Mouse (Mus musculus) myocyte (in vitro differentiated cells): ENCODE data around the gene Mapk13.

Experiments used
- E2F4 ChIP-seq: IDR thresholded peaks from one replicate; pipeline ENCODE4 v1.6.1; 2011; ENCODE audit warnings: mild to moderate bottlenecking, control low read depth, moderate library complexity; ENCODE audit not compliant: insufficient read depth
- MYOG ChIP-seq, 3 experiments: IDR thresholded peaks; one replicate each; pipeline ENCODE4 v1.6.1; 2011; ENCODE audit warnings: control low read depth in 2 of 3, low read depth in 2 of 3, mild to moderate bottlenecking in 2 of 3; ENCODE audit not compliant: insufficient read length in 2 of 3, control insufficient read depth in 1 of 3, insufficient read depth in 1 of 3
- POLR2A ChIP-seq: IDR thresholded peaks from one replicate; pipeline ENCODE4 v1.6.1; 2011; ENCODE audit warnings: low read depth, mild to moderate bottlenecking, control low read depth, moderate library complexity; ENCODE audit not compliant: insufficient read length
- POLR2AphosphoS2 ChIP-seq: IDR thresholded peaks from one replicate; pipeline ENCODE4 v1.6.1; 2011; ENCODE audit warnings: low read depth, control low read depth; ENCODE audit not compliant: insufficient read length
- REST ChIP-seq: IDR thresholded peaks from one replicate; pipeline ENCODE4 v1.6.1; 2011; ENCODE audit warnings: mild to moderate bottlenecking, control low read depth, moderate library complexity; ENCODE audit not compliant: insufficient read depth, insufficient read length
- USF1 ChIP-seq: IDR thresholded peaks from one replicate; pipeline ENCODE4 v1.6.1; 2011; ENCODE audit warnings: low read depth, mild to moderate bottlenecking, control low read depth, moderate library complexity

DNA sequence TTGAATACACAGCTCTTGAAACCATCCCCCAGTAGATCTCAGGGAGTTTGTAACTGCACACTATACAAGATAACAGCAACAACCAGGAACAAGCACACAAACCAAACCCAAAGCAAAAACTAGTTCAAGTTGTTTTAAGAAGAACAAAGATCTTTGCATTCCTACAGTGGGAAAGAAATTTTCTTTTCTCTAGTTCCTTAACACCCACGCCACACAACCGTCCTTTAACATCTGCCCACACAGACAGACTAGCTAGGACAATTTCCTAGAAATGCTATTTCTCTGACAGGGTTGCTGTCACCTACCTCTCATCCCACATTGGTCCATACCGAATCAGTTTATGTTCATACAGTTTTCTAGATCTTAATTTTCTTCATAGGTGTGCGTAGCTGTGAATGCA is 27.9 kb downstream of the Mapk13 start:
- no peak for TF ChIP-seq POLR2A
- TF ChIP-seq MYOG (IDR thresholded peaks at IDR 0.05; ENCODE audit: control insufficient read depth in 1 of 3, insufficient read depth in 1 of 3, insufficient read length in 2 of 3, low read depth in 2 of 3), result no peak
- no peak for TF ChIP-seq E2F4
- TF ChIP-seq USF1, result no peak
- TF ChIP-seq POLR2AphosphoS2, result no peak
- no peak for TF ChIP-seq REST
